Mouse (Mus musculus) monocyte, adult 5-6 weeks (primary cell): ENCODE results near the gene Prkag3. TPM values are rescaled to one million over a fixed set of nuclear protein-coding genes. Genes with fewer than 3 reads are reported as not detected.

Experiments
- ATAC-seq: fragments of 153-309, 156-312 bp; replicated peaks from 2 replicates; pipeline ENCODE4 v1.8.0; 2017; ENCODE audit warnings: mild to moderate bottlenecking; ENCODE audit not compliant: low TSS enrichment, insufficient number of reproducible peaks, severe bottlenecking, poor library complexity, low FRiP score
- total RNA-seq: library from RNA; stranded (forward); fragments of 200-1000, 200-491, 200-594 nt; gene quantifications from 3 replicates; pipeline ENCODE4 v1.2.3, GENCODE M21; 2017

Gene Prkag3
- total RNA-seq, 1 experiment from 2014 or later = not detected

- ATAC-seq = no peak
Measured at GRCm38 (mm10) chr1:74718113-74718512, 30.9 kb downstream of the Prkag3 start.

- no peak for ATAC-seq
Measured at GRCm38 (mm10) chr1:74715886-74716285, 33.1 kb downstream of the Prkag3 start.

- ATAC-seq = peak; percentile 60
Measured at GRCm38 (mm10) chr1:74715468-74715867, 33.6 kb downstream of the Prkag3 start.

DNA sequence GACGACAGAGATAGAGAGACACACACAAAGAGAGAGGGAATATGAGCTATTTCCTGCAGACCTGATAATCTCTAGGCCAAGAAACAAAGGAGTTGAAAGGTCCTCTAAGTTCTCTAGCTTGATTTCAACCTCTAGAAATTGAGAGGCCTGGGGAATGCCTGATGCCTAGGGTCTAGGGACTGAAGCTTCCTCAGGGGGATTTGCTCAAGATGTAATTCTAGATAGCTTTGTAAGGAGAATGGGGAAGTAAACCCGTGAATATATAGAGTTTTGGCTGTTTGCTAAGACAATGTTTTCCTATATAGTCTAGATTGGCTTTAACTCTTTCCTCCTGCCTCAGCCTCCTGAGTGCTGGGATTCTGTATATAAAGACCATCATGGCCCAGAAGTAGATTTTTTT lies 34.1 kb downstream of the Prkag3 start:
- ATAC-seq = no peak

DNA sequence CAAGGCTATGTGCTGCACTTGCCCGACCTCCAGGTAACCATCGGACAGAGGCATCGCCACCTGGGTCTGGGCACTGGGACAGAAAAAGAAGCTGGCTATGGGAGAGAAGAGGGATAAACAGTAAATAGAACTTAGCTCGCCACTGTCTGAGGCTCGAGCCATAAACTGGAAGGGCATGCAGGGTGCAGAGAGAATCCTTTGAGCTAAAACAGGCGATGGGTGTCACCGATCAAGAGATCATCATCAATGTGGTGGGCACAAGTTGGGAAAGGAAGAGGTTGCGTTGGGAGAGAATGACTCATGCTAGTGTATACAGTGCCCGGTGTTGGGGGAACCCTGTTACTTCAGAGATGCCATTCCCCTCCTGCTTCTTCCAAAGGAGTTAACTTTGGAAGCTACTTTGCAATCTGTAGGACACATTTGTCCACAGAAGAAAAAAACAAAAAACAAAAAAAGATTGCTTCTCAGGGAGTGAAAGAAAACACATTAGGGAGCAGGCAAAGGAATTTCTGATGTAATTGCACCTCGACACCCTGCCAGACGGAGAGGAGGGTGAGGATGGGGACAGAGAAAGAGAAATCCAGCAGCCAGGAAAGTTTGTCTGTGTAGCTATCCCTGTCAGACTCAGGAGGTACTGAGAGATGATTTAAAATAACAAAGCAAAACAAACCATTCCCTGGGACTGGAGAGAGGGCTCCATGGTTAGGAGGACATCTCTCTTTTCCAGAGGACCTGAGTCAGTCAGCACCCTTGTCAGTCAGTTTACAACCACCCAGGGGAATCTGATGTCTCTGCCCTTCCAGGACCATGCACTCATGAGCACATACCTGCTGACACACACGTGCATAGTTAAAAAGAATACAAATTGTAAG lies 34.9 kb downstream of the Prkag3 start:
- no peak for ATAC-seq

DNA sequence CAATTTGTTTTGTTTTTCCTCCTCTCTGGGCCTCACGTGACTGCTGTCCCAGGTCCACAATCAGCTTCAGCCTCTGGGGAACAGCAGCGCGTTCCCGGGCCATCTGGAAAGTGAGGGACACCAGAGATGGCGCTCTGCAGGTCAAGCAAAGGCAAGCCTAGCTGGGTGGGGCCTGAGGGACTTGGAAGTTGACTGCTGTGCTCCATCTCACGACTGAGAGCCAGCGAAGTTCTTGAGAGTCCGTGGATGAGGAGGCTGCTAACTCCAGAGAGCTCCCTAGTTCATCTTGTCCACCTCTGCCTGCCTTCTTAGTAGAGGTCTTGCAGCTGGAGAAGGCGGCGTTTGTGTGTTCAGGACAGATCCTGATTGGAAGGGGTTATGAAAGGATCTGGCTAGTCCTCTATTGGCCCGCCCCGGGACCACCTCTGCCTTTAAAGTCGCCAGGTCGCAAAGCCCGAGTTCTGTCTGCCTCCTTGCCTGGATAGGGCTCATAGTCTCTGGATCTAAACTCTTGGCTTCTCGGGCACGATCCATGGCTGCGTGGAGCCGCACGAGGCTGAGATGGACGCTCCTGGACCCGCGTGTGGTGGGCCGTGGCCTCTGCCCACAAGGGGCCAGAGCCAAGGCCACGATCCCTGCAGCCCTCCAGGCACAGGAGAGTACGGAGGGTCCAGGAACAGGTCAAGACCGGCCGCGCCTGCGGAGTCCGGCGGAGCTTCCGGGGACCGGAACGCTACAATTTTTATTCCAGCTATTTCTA lies 35.7 kb downstream of the Prkag3 start, which contains the start of gene Cyp27a1:
Cyp27a1 (plus strand) TSS at position 476 of the 760 bp plus-strand sequence.
- ATAC-seq = peak; percentile 44

GRCm38 (mm10) chr1:74712461-74713098 lies 36.4 kb downstream of the Prkag3 start:
- 0 out of 2 replicates have a peak, but pooled peaks have one; percentile 57 for ATAC-seq

DNA sequence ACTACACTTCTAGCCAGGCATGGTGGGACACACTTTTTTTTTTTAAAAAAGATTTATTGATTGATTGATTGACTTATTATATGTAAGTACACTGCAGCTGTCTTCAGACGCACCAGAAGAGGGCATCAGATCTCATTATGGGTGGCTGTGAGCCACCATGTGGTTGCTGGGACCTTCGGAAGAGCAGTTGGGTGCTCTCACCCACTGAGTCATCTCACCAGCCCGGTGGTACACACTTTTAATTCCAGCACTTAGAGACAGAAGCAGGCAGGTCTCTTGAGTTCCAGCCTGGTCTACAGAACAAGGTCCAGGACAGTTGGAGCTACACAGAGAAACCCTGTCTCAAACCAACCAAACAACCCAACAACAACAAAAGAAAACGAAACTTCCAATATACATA lies 37.0 kb downstream of the Prkag3 start:
- ATAC-seq = no peak

- ATAC-seq = no peak
Measured at GRCm38 (mm10) chr1:74709566-74709965, 39.5 kb downstream of the Prkag3 start.

DNA sequence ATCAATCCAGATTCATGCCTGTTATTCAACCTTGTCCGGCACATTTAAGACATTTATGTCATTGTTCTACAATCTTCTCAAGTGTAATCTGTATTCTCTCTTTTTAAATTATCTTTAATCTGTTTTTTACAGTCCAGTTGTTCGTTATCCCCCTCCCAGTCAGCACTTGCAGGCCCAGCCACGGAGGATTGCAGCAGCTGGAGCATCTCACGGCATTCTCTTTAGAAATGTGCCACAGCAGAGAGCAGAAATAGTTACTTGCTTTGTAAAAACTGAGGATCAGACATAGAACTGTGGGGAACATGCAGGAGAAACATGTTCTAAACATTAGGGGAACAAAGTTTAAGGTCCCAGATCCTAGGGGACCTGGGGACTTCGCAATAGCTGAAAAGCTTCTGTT lies 44.0 kb downstream of the Prkag3 start:
- ATAC-seq = no peak

GRCm38 (mm10) chr1:74704156-74704555 lies 44.9 kb downstream of the Prkag3 start:
- no peak for ATAC-seq

DNA sequence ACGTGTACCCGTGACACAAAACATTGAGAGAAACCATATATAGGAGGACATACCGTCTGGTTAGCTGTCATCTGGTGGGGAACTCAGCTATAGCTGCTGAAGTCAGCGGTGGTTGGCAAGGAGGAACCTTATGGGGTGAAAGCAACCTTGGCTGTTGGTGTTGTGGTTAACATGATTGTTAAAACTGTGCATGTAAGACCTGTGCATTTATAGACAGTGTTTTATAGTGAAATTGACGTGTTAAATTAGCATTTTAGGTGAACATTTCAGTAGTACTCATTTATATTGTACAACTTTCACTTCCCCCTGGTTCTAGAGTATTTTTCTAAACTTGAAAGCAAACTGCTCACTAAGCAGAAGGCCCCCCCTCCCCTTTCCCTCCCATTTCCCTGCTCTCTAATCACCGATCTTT lies 46.9 kb downstream of the Prkag3 start:
- peak; percentile 38; the same call in 1 of the 2 replicates for ATAC-seq

GRCm38 (mm10) chr1:74698791-74699190 lies 50.2 kb downstream of the Prkag3 start:
- ATAC-seq = no peak

DNA sequence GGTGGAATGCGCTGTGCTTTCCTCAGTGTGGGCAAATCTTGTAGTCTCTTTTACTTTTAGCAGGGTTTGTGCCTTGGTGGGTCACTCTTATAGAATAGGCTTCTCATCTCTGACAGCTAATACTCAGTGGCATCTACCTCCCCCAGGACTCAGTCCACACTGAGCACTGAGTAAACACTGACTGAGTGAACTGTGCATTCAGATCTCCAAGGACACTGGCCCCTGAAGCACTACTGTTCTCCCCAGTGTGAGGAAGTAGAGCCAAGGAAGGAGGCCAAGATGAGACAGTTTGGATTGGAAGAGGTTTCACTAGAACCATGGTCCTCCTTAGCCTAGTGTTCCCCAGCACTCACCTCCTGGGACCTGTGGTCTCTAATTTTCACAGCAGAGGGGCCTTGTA lies 50.7 kb downstream of the Prkag3 start:
- ATAC-seq = no peak

GRCm38 (mm10) chr1:74697416-74697815 lies 51.6 kb downstream of the Prkag3 start:
- no peak for ATAC-seq

- no peak for ATAC-seq
Measured at GRCm38 (mm10) chr1:74695836-74696235, 53.2 kb downstream of the Prkag3 start.

DNA sequence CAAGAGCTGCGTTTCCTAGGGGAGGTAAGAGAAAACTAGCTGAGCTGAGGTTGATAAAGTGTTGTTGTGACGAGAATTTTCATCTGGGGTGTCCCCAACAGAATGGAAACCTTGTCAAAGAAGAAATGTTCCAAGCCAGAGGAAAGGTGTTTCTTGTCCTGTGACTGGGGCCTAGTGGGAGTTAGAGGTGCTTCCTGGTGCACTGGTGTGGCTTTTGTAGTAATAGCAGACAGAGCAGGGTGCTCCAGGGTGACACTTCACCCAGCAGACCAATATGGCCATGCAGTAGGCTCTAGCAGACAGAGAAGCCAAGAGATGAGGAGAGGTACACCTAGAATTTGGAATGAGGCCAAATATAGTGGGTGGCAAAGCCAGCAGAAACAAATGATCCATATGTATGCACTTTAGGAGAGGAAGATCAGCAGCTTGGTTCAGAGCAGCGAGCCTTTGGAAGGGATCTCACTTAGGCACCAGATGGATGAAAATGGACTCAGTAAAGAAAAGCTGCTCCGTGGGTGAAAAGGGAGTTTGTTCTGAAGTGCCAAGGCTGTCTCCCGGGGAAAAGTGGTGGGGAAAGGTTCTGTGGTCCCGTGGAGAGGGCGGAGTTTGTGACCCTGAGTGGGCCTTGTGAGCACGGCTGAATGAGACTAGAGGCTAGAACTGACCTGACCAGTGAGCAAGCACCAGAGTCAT lies 55.0 kb downstream of the Prkag3 start:
- no peak for ATAC-seq
